Mouse (Mus musculus): ENCODE measurements around the gene Ccdc85b.

Gene Ccdc85b

DNA sequence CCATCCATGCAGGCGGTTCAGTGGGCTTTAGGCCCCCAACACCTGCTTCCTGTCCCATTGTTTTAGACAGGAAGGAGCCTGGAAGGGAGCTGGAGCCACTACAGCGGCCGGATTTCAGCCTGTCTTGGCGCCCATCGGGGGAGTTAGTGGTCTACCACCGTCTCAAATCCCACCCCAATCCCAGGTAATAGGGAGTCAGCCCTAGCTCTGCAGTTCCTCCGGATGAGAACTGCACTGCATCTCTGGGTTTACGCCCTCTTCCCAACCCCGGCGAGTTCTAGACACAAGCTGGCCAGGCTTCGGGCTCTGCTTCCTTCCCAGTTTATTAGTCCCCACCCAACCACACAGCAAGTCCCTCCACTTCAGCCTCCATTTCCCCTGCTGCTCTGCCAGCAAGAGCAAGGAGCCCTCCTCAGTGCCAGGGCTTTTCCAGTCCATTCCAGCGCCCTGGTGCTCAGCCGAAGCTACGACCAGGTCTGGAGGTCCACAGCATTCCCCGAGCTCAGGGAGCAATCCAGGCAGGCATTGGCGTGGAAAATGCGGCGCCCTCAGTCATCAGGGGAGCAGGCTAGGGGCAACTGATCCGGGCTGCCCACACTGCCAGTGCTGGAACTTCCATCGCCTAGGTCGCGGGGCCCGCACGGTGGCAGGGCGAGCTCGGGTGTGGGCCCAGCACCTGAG lies 1.3 kb downstream of the Ccdc85b start:
- no peak for DNase-seq (ENCODE audit: low read depth, low spot score)

DNA sequence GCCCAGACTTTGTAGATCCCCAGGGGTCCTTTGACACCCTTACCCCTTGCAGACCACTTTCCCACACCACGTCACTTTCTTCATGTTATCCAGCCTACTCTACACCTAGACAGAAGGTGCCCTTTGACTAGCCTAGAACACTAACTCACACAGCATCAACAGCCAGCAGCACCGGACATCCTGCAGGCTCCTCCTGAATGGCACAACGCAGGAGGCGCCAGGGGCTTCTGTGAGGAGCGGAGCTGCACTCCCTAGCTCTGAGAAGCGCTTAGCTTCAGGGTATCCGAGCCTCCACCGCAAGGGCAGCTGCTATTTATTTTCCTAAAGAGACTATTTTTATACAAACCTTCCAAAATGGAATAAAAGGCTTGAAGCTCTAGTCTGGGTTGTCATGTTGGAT lies 2.1 kb downstream of the Ccdc85b start:
- no peak for DNase-seq (ENCODE audit: low read depth, low spot score)

DNA sequence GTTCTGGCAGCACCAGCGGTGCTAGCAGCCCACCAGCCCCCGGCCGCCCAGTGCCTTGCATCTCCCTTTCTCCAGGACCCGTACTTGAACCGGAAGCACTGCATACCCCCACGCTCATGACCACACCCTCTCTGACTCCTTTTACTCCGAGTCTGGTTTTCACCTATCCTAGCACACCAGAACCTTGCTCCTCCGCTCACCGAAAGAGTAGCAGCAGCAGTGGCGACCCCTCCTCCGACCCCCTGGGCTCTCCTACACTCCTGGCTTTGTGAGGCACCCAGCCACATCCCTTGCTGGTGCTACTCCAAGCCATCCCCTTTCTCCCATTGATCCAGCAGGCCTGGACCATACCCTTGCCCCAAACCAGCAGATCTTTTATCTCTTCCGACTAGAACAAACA lies 2.7 kb downstream of the Ccdc85b start:
- no peak for DNase-seq (ENCODE audit: low read depth, low spot score)

DNA sequence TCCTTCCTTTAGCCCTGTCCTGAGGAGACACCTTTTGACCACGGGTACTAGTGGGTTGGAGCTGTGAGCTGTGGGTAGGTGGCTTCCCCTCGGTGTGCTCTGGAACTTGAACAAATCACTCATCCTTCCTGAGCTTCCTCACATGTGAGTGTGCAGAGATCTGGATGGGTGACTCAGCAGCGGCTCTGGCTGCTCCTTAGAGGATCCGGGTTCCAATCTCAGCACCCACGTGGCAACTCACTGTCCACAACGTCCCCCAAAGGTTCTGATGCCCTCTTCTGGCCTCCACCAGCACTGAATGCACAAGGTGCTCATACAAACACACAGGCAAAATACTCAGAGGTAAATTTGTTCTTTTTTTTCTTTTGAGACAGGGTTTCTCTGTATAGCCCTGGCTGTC lies 5.9 kb downstream of the Ccdc85b start:
- no peak for DNase-seq (ENCODE audit: low read depth, low spot score)

DNA sequence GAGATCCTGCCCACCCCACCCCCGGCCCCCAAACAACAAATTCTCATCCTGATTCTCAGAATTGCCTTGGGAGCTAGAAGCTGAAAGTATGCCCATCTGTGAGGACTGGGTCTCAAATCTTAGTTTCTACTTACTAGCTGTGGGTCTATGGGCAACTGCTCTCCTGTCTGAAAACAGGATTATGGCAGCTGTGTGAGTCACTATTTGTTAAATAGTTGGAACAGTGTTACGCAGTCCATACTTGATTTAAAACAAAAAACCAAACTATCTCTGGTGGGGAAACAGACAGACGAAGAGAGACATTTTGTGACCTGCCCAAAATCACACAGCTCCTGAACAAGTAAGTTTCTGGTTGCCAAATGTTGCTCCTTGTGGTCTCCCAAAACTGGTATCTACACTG lies 8.0 kb downstream of the Ccdc85b start:
- no peak for DNase-seq (ENCODE audit: low read depth, low spot score)

DNA sequence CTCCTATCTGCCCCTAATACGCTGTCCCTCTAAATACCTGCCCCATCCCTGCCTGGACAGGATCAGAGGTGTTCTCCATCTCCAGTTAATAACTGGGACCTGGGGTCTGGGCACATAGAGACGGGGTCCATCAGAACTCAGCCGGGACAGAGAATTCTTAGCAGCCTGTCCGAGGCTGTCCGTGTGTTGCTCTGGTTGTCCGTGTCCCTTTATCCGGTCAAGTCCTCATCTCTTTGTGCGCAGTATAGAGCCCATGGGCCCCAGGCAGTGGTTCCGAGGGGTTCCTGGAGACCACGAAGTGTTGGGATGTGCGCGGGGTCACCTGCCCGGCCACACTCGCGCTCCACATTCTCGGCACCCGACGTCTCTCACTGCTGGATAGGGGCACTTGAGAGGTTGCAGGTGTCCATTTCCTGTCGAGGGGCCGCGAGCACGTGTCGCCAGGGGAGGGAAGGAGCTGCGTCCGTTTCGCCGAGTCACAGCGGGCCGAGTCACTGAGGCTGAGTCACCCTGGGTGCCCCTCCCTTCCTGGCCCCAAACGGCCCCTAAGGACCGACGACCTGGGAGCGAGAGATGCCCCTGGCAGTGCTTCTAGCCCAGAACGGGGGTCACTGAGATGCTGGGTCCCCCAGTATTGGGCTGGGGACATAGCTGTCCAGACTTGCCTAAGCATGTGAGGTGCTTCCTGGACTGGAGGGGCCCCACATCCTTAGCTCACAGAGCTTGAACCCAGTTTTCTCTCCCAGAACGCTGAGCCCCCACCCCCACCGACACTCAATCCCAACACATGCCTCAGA lies 9.1 kb downstream of the Ccdc85b start:
- no peak for DNase-seq (ENCODE audit: low read depth, low spot score)

DNA sequence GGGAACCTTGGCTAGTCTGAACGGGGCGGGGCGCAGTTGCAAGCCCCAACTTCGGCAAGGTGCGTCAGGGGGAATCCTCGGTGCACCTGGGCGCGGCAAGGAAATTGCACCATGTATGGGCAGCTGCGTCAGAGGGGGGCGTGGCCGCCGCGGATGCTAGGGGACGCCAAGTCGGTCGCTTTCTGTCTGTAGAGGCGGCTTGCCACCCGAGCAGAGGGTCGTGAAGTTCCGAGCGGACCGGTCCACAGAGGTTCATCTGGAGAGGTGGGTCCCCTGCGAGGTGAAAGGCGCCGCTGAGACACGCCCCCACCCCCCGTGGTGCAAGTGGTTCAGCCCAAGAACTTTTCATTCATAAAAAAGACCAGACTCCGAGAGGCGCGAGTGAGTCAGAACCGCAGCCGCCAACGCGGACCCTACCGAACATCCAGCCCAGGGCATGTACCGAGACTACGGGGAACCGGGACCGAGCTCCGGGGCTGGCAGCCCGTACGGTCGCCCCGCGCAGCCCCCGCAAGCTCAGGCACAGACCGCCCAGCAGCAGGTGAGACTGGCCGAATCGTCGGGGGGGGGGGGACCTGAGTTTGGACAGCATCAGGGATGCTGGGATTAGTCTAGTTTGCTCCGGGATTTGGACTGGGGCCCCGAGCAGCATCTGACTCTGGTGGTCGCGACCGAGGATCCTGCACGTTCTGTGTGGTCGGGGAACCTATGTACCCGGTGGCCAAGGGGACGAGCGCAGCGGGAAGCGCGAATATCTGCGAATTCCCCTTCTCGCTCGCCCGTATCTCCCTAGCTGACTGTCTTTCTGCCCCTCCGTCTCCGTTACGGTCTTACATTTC lies 10.0 kb downstream of the Ccdc85b start, which contains the start of gene Fosl1:
TSS of gene Fosl1 (plus strand) at position 33 of the 839 bp plus-strand sequence.
- DNase-seq (ENCODE audit: low read depth, low spot score) = peak; percentile 84

DNA sequence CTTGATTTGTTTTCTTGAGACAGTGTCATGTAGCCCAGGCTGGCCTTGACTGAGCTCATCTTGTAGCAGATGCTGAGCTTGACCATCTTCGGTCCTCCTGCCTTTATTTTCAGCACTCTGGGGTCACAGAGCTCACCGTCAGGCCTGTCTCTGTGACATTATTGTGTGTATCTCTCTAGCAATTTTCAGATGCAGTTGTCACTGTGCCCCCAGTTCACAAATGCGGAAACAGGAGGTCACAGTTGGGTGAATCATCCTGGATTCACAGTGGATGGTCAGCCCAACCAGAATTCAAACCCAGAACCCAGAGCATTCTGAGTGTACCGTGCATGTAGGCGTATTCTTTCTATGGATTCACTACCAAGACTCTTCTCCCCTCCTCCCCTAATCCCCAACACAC lies 11.9 kb downstream of the Ccdc85b start:
- DNase-seq (ENCODE audit: low read depth, low spot score) = no peak

DNA sequence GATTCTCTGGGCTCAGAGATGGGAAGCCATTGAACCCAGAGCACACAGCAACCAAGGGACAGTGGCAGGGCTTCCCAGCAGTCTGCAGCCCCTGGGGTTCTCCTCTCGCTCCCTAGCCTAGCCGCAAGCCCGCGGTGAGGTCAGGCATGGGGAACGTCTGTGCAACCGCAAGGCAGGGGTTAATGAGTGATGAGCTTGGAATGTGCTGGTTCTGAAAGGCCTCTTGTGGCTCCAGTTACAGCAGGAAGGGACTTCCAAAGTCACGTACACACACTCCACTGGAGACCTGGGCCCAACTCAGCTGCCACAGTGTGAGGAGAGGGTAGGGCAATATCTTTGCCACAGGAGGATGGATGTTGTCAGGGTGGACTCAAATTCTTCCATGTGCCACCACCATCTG lies 12.7 kb downstream of the Ccdc85b start:
- DNase-seq (ENCODE audit: low read depth, low spot score) = no peak

DNA sequence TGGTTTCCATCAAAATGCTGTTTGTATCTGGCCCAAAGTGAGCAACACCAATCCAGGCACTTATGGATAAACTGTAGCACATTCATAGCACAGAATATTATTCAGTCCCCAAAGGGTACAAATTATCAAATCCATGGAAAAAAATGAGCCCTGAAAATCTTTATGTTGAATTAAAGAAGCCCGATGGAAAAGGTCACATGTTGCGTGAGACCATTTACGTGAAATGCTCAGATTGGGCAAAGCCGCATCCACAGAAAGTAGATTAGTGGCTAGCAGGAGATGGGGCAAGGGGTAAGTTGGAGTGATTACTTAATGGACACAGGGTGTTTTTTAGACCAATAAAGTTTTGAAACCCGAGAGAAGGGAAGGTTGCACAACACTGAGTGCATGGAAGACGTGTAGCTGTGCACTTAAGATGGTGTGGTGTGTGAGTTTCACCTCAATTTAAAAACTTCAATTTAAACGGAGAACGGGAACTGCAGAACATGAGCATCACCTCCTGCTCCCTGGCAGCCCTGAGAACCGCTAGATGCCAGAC lies 13.3 kb downstream of the Ccdc85b start:
- DNase-seq (ENCODE audit: low read depth, low spot score) = no peak

DNA sequence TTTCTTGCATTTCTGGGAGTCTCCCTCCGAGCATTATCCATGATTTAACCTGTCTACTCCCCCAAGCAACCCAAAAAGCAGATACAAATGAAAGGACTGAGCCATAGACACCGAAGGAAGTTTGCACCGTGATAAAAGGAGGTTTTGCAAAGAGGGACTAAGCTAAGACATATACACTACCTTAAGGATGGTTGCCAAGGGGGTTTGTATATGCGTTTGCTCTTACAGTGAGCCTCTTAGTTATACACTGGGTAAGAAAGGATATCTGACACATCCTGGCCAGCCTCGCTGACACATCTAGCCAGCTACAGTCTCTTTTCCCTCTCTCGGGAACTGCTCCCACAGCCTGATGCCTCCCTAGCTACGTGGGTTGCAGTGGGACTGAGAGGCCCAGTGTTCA lies 23.7 kb downstream of the Ccdc85b start:
- no peak for DNase-seq (ENCODE audit: low read depth, low spot score)

DNA sequence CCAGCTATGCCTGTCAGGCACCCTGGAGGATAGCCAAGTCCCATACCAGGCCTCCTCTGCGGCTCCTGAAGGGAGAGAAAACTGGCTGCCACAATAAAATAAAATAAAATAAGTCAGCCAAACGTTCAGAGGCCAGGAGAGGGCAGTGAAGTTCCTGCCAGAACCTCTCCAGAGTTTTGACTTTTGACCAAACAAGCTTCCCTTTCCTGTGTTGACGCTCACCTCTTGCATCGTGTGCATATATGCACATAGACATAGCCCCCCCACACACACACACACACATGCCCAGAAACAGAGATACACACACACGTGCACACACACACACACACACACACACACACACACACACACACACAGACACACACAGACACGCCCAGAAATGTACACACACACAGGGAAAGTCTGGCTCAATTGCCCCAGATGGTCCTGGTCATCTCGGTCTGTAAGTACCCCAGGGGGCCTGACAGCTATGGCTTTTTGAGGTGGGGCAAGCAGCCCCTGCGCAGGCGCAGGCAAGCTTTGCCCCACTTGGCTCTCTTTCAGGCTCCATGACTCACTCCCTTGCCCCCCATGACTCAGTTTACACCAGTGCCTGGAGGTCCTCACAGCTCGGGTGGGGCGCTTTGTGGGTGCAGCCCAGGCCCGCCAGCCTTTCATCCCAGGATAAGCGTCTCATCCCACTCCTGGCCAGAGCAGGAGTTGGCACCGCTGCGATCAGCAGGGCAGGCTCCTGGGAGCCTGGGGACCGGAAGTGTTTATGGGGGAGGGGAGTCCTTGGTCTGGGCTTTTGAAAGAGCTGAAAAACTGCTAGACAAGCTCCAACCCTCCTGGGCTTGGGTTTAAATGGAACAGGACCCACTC lies 24.5 kb downstream of the Ccdc85b start:
- DNase-seq (ENCODE audit: low read depth, low spot score) = peak; percentile 57

DNA sequence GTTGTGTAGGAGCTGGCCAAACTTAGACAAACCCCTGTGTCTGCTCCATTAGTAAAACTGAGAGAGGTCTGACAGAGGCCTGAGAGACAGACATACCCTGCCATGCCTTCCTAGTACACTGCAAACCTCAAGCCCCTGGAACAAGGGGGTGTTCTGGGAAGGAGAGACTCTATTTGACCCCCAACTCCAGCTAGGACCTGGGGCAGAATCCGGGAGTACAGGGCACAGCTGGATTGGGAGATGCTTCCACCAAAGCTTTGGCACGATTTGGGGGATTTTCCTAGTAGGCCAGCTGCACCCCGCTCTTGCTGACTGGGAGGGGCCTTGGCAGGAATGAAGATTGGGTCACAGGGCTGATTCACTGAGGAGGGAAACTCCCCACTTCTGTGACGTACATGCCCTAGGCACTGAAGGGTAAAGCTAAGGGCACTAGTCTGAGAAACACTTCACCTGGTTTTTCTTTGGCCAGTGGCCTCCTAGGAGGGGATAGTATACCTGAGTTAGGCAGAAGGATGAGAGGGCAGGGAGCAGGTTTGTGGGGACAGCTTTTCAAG lies 25.7 kb downstream of the Ccdc85b start:
- DNase-seq (ENCODE audit: low read depth, low spot score) = no peak

DNA sequence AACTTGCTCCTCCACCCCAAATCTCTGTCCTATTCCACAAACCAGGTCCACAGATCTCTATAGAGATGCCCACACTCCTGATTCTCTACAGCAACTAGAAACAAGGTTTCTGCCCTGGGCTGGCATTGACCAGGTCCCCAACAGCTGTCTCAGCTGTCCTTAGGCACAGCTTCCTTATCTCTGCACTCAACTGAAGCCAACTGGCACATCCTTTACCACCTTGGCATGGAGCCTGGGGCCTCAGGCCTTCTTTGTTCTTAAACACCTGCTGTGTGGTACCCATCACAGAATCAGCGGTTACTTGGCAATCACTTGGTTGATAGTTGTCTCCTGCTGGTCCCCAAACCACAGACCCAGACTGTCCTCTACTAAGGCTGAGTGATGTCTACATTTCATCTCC lies 27.3 kb downstream of the Ccdc85b start:
- no peak for DNase-seq (ENCODE audit: low read depth, low spot score)

DNA sequence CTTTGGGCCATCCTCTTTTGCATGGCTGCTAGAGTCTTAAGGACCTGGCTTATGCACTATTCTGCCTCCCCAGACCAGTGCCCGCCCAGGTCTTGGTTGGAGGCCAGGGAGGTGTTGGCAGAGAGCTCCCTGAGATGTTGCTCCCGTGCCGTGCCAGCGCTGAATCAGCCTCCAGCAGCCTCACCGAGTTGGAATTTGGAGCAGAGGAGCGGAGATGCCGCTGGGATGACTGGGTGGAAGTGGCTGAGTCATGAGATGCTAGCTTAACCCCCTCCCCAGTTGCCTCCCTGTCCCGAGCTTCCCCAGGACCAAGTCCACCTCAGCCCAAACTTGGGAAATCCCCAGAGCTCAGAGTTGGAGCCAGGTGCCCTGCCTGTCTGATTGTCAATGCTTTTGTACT lies 27.9 kb downstream of the Ccdc85b start:
- no peak for DNase-seq (ENCODE audit: low read depth, low spot score)

DNA sequence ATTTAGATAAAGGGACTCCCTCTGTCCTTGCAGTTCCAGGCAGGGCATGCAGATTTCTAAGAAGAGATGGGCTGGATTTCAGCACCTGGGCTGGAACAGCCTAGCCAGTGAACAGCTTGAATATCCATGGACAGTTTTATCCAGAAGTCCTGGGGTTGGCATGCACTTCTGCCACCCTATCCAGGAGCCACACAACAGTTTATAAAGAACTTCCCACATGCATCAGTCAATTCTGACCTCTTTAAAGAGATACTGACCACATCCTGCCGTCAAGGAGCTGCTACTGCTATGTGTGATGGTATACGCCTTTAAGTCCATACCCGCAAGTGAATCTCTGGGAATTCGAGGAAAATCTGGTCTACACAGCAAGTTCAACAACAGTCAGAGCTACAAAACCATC lies 28.5 kb downstream of the Ccdc85b start:
- no peak for DNase-seq (ENCODE audit: low read depth, low spot score)

DNA sequence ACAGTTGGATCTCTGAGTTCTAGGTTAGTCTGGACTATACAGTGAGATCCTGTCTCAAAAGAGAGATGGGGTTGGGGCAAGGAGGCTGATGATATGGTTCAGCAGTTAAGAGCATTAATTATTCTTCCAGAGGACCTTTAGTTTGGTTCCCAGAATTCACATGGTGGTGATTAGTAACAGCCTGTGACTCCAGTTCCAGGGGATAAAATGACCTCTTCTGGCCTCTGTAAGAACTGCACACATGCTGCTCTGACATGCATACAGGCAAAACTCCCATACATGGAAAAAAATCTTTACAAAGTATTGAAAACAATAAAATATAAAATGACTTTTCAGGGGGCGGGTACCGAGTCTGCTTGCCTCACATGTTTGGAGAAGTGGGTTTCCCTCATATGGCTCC lies 29.6 kb downstream of the Ccdc85b start:
- DNase-seq (ENCODE audit: low read depth, low spot score) = peak; percentile 54

DNA sequence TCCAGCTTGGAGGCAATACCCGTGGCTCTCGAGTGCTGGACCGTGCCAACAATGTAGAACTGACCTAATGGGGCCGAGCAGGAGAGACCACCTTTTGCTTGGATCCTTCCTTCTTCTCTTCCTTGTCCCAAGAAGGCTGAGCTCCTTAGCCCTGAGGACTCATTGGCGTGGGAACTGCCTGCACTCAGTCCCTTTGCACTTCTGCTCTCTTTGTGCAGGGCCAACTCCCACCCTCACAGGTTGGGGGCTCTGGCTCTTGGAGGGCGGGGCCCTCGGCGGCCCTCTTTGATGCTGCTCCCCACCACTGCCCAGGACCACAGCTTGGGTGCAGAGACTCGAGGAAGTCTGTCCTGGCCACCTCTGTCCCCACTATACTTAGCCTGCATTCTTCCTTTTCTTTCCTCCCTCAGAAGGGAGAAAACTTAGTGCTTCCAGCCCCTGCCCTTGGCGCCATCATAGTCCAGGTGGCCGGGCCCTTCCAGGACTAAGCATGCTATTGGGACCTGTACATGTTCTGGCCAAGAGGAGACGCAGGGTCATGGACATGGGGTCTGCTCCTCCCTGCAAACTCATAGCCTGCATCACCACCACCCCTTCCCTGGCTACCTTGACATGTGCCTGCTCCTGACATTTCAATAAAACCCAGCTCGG lies 30.9 kb downstream of the Ccdc85b start:
- no peak for DNase-seq (ENCODE audit: low read depth, low spot score)

DNA sequence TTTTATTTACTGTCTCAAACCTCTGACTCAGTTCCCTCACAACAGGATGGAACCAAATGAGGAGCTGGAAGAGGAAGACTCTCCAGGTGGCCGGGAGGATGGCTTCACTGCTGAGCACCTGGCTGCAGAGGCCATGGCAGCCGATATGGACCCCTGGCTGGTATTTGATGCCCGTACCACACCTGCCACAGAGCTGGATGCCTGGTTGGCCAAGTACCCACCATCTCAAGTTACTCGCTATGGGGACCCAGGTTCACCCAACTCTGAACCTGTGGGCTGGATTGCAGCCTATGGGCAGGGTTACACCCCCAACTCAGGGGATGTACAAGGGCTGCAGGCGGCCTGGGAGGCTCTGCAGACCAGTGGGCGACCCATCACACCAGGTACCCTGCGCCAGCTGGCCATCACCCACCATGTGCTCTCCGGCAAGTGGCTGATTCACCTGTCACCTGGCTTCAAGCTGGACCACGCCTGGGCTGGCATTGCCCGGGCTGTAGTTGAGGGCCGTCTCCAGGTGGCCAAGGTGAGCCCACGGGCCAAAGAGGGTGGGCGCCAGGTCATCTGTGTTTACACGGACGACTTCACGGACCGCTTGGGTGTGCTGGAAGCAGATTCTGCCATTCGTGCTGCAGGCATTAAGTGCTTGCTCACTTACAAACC lies 31.7 kb downstream of the Ccdc85b start:
- DNase-seq (ENCODE audit: low read depth, low spot score) = no peak
